Mouse (Mus musculus) gastrocnemius, postnatal 10 days (tissue): ENCODE results near the gene Krt8. TPM values are rescaled to one million over a fixed set of nuclear protein-coding genes. Genes with fewer than 3 reads are reported as not detected.

Source experiments
- DNase-seq: peaks from one replicate; pipeline ENCODE4 v3.0.0; 2021; ENCODE audit warnings: mixed read lengths
- long read RNA-seq, 2 experiments: library from polyadenylated mRNA; stranded (forward); transcript quantifications; one replicate each; pipeline ENCODE4 v2.0.0; 2021
- total RNA-seq, 2 experiments: library from RNA; stranded (reverse); gene quantifications; 2 replicates each; pipeline ENCODE4 v1.2.3; 2021

The Krt8 gene
- 1 to 10 TPM; 1.4 to 1.7 TPM for total RNA-seq
- long read RNA-seq, experiment 1, partial matches to known transcripts: 0 of 2 reads
- long read RNA-seq, experiment 1, other reads (novel, unspliced or antisense): 2 of 2 reads
- long read RNA-seq, experiment 2, partial matches to known transcripts: 3 of 4 reads
- long read RNA-seq, experiment 2, other reads (novel, unspliced or antisense): 0 of 4 reads

DNA sequence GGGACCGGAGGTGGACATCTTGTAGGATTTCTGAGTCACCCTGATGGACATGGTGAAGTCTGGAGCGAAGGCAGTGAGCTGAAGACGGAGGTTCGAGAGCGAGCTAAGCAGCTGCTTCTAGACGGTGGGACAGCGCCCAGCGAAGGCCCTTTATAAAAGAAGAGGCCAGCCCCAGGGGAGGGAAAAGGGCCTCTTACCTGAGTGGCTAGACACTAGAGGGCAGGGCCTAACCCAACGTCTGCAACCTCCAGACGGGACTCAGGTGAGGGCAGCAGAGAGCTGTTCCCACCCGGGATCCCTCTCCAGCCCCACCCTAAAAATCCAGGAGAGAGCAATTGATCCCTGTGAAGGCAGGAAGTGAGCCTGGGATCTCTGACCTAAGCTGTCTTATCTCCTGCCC lies at the start of gene Krt8:
Gene Krt8, minus strand, starts transcription at position 294 of the 400 bp plus-strand sequence.
- no peak for DNase-seq

GRCm38 (mm10) chr15:102051920-102052683 lies 47.8 kb upstream of the Krt8 start:
- DNase-seq: peak; percentile 44

GRCm38 (mm10) chr15:102049871-102050270 lies 45.6 kb upstream of the Krt8 start:
- DNase-seq: no peak

DNA sequence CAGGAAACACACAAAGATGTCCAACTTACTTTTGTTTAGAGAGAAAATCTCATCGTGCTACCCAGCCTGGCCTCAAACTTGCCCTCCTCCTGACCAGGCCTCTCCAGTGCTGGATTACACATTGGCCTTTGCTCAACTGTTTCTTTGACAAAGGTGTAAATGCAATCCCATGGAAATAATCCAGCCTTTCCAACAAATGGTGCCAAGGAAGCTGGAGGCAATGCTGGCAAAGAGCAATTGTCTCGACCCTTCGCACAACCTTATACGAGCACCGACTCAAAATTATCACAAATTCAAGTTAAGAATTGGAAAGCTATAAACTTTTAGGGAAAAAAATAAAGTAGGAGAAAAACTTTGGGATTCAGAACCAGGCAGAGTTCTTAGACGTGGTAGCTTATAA lies 43.7 kb upstream of the Krt8 start:
- DNase-seq: no peak

- no peak for DNase-seq
Observed at GRCm38 (mm10) chr15:102045691-102046090, 41.4 kb upstream of the Krt8 start.

DNA sequence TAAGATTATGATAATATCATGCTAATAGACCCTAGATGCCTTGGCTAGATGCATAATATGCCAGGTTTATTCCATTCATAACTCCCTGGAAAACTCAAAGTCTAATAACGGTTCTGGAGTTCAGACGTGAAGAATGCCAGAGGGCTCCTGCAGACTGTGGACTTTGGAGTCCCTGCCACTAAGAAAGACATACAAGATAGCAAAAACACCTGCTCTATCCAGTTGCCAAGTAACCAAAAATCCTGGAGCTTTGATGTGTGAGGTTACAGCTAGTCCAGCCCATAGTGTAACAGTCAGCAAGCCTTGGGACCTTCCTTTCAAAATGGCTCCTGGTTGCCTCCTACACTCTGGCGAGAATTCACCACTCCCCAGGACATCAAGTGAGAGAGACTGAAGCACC lies 40.5 kb upstream of the Krt8 start:
- no peak for DNase-seq

DNA sequence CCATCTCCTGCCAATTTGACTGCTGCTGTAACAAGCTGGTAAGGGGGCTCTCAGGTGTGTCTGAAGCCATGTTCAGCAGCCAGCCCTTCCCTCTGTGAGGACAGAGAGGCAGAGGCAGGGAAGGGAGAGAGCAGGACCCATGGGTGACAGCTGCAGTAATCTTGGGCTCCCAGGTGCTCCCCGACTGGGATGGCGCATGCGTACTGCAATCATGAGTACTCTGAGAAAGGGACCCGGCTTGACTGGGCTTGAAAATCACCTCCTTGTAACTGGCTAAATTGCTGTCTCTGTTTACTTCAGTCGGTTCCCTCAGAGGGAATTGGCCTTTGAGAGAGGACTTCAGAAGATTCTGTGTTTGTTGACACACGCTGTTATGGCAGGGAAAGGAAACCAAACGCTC lies 37.7 kb upstream of the Krt8 start:
- peak; percentile 11 for DNase-seq

DNA sequence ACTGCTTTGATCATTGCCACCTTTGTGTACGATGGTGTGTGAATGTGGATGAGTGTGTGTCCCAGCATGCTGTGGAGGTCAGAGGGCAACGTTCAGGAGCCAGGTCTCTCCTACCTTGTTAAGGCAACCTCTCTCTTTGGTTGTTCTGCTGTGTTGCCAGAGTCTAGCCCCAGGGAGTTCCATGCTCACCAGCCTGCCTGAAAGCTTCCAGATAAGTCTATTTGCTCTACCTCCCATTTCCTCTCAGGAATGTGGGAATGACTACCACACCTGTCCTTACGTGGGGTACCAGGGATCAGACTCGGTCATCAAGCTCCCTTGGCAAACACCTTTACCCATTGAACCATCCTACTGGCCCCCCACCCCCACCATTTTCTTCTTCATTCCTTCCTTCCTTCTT lies 36.0 kb upstream of the Krt8 start:
- DNase-seq: no peak

DNA sequence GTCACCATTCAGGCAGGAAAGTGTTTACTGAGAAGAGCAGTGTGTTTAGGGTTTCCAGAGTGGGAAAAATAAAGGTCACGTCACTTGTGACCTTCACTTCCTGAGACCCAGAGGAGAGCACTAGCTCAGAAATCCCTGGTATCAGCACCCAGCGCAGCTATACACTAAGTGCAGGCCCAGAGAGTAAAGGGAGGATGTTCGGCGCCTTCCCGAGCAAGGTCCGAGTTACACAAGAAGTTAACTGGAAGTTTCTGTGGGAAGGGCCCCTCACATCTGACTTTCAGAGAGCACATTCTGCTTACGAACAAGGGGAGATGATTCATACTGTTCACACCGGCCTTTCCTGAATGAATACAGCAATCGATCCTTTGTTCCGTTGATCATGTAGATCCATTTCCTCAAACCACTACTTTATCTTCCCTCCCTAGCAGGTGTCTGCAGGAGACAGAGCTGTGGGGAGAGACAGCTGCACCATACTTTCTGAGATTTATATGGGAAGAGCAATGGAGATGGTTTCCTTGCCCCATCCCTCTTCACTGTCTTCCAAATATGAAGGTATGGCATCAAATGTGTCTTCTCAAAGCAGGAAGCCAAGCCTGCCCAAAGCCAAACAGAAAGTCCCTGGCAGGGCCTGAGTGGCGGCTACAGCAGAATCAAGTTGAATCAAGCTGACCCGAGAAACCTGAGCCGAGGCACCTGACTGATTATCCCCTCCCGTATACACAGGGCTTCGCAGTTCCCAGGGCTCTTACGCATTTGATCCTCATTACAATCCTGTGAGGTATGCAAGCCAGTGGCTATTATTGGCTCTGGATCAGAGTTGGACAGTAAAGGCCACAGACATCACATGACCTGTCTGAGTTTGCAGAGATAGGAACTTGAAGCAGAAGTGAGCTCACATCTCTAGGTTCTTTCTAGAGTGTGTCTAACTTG lies 30.1 kb upstream of the Krt8 start:
- no peak for DNase-seq

GRCm38 (mm10) chr15:102028040-102028439 lies 23.8 kb upstream of the Krt8 start, which contains the start of gene Krt18:
Krt18 (plus strand) TSS chr15:102028180.
- no peak for DNase-seq

GRCm38 (mm10) chr15:102026430-102026829 lies 22.1 kb upstream of the Krt8 start:
- DNase-seq: no peak

DNA sequence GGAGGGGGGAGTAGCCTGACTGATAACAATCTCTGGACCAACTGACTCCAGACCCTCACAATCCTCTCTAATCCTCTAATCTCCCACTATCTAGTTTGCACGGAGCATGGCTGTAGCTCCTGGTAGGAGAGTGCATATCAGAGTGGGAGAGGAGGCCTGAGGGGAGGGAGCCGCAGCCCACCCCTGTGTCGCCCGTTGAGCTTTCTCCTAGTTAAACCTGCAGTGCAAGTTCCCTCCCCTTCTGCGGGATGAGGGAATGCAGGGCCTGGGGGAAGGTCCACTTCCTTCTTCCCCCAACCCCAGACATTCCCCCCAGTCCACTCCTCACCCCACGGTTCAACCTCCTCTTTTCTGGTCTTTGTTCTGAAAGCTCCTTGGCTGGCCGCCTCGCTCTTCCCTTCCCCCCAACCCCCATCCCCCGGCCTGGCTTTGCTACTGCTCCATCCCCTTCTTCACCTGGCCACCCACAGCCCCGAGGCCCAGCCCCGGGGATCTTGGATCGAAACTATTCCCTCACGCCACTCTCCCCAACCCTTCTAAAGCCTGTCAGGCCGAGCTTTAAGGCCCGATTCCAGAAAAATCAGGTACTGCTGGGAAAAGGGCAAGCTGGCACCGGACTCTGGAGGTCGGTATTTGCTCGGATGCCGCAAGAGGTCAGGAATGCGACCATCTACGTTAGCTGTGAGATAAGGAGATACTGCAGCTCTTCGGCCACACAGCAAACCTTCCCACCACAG lies 21.0 kb upstream of the Krt8 start:
- DNase-seq: no peak

GRCm38 (mm10) chr15:102023888-102024287 lies 19.6 kb upstream of the Krt8 start:
- DNase-seq: no peak

GRCm38 (mm10) chr15:102022481-102022880 lies 18.2 kb upstream of the Krt8 start:
- no peak for DNase-seq

DNA sequence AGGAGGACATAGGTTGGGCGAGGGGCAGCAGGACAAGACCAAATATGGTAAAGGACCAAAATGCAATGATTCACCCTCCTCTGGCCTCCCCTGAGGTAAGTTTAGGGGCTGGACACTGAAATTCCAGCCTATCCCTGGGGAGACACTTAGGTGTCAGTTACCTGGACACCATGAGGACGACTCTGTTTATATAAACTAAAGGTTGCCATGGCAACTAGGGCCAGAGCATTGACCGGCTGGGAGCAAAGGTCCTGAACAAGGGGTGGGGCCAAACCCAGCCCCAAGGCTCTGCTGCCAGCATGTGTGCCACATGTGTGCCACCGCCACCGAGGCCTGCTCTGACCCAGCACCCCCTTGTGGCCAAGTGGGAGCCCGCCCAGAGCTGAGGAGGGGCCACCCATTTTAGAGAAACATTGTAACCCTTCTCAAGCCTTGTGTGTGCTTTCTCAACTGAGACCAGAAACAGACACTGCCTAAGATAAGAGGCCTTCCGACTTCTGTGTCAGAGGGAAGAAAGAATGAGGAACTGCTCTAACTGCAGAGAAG lies 13.7 kb upstream of the Krt8 start:
- peak; percentile 25 for DNase-seq

- no peak for DNase-seq
Observed at GRCm38 (mm10) chr15:102016787-102017186, 12.5 kb upstream of the Krt8 start.

DNA sequence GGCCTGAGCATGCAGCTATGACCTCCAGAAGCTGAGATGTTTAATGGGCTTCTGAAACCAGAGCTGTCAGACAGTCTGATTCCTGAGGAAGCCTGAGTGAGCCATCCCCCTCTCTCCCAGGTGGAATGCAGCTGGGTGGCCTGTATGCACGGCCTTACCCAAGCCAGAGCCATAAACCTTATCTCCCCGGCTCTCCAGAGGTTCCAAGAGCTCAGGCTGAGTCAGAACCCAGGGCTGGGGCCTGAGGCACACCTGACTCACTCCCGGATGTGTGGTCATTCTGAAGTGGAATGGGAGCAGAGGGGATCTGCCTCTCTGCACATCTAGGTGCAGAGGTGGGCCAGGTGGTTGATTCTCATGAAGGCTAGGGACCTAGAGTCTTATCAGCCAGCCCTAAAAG lies 11.8 kb upstream of the Krt8 start:
- no peak for DNase-seq

GRCm38 (mm10) chr15:102014848-102015247 lies 10.6 kb upstream of the Krt8 start:
- no peak for DNase-seq

- no peak for DNase-seq
Observed at GRCm38 (mm10) chr15:102013651-102014050, 9.4 kb upstream of the Krt8 start.

GRCm38 (mm10) chr15:102012260-102012765 lies 8.0 kb upstream of the Krt8 start:
- no peak for DNase-seq

- no peak for DNase-seq
Observed at GRCm38 (mm10) chr15:102010569-102011245, 6.4 kb upstream of the Krt8 start.
